Mouse (Mus musculus): ENCODE results near the gene Cacna2d1.

The Cacna2d1 gene

GRCm38 (mm10) chr5:16166117-16166867 is 231.8 kb downstream of the Cacna2d1 start:
- no peak for DNase-seq

DNA sequence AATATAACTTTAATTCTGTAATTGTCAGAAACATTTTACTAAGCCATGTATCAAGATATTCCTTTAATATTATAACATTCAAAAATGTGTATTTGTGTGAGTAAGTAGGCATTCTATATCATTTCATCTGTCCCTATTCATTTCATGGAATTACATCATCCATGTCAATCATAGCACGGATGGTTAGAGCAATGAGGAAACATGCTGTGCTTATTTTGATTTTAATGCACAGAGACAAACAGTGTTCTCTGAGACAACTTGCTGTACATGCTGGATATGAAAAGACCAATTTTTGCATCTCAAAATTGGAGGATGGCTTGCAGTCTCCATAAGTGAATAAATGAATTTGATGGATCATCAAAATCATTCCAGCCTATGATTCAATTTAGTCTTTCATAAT is 232.4 kb downstream of the Cacna2d1 start:
- no peak for DNase-seq

DNA sequence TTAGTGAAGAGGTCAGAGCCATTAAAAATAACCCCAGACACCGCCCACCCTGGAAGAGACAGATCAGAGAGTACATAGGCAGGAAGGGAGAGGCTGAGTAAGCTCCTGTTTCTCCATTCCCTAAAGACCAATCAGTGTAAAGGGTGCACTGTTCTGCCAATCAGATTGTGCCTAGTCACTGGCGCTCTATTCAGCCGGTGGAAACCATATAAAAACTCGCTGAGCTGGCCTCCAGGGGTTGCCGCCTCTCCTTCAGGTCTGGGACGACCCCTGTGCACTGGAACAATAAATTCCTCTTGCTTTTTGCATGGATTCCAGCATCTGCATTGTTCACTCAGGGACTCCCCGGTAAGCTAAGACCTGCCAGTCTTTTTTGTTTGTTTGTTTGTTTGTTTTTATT is 246.6 kb downstream of the Cacna2d1 start:
- DNase-seq: no peak

DNA sequence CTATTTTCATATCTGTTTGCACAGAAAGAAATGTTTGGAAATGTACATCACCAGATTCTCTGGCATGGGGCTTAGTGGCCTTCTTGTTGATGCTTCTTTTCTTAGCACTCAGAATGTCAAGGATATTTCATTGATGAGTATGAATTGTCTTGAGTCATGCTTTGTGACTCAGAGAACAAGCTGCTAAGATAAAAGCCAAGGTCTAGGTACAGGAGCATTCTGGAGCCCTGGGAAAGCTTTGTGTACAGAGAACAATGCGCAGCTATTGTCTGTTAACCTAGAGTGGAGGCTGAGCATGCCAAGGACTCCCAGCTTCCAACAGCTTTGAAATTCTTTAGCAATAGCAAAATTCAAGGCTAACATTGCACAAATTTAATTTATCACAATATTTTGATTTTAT is 249.6 kb downstream of the Cacna2d1 start:
- no peak for DNase-seq

- DNase-seq: no peak
These were observed 253.4 kb downstream of the Cacna2d1 start for GRCm38 (mm10) chr5:16187931-16188330.

GRCm38 (mm10) chr5:16189878-16190277 is 255.4 kb downstream of the Cacna2d1 start:
- DNase-seq: no peak

DNA sequence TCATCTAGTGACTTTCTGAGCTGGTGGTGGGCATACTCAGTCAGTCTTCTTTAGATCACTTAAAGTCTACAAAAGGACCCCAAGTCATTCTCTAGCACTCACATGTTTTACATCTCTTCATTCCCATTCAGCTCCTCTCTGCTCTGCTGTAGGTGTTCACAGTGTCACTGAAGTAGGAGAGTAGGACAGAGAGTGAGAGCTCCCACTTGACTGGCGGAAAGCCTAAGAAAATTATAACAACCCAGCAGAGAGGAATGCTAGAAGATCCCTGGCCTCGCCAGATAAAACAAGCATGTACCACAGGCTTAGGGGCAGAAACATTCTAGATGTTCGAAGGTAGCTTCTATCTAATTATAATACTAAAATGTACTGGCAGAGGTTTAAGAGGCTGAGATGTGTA is 256.7 kb downstream of the Cacna2d1 start:
- no peak for DNase-seq

GRCm38 (mm10) chr5:16199816-16200215 is 265.3 kb downstream of the Cacna2d1 start:
- no peak for DNase-seq

- no peak for DNase-seq
These were observed 287.5 kb downstream of the Cacna2d1 start for GRCm38 (mm10) chr5:16221960-16222359.

GRCm38 (mm10) chr5:16225359-16225758 is 290.9 kb downstream of the Cacna2d1 start:
- no peak for DNase-seq

GRCm38 (mm10) chr5:16229384-16229783 is 294.9 kb downstream of the Cacna2d1 start:
- no peak for DNase-seq

- DNase-seq: no peak
These were observed 297.0 kb downstream of the Cacna2d1 start for GRCm38 (mm10) chr5:16231477-16231876.

- no peak for DNase-seq
These were observed 300.4 kb downstream of the Cacna2d1 start for GRCm38 (mm10) chr5:16234891-16235290.

GRCm38 (mm10) chr5:16235864-16236263 is 301.4 kb downstream of the Cacna2d1 start:
- no peak for DNase-seq

GRCm38 (mm10) chr5:16236608-16237007 is 302.1 kb downstream of the Cacna2d1 start:
- DNase-seq: peak; percentile 12

DNA sequence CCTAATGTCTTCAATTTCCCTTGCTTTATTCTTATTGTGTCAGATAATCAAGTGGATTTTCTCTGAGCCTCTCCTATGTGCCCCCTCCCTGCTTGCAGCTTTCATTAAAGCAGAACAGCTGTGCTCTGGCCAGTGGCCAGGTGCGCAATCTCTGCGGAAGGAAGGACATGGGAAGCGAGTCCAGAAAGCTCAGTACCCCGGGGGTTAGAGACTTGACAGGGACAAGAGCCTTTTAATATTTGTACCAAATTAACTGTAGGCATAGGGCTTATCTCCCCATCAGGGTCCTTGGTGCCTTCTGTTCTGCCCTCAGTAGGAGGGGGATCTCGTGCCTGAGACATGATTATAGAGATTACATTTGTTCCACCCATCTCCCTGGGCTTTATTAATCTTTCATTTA is 303.5 kb downstream of the Cacna2d1 start:
- no peak for DNase-seq

DNA sequence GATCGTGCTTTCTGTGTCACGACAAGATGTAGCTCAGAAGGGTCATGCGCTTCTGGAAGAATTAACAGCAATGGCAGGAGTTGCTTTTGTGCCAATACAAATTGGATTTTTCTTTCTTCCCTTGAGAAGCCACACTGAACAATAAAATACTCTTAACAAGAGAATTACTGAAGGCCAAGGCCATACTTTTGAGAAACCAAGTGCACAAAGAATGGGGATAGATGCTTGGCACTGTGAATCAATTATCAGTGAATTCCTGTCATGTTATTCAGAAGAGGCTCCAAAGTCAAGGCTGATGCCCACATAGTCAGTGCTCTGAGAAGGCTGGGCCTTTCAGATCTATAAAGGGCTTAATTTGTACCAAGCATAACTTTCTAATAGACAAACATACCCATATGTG is 305.8 kb downstream of the Cacna2d1 start:
- no peak for DNase-seq

DNA sequence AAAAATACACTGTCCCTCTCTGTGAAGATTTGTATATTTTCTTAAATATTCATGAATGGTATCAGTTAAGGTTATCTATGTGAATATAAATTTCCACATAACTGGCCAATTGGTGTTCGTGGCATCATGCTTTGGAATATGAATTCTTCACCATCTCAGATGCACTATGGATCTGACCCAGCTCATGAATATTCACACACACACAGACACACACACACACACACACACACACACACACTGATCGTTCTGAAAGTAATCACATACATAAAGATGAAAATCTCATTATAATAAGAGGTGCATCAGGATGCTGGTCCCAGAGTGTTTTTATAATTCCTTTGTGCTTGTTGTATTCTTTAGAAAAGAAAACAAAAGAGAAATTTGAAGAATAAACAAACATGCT is 309.1 kb downstream of the Cacna2d1 start:
- no peak for DNase-seq

DNA sequence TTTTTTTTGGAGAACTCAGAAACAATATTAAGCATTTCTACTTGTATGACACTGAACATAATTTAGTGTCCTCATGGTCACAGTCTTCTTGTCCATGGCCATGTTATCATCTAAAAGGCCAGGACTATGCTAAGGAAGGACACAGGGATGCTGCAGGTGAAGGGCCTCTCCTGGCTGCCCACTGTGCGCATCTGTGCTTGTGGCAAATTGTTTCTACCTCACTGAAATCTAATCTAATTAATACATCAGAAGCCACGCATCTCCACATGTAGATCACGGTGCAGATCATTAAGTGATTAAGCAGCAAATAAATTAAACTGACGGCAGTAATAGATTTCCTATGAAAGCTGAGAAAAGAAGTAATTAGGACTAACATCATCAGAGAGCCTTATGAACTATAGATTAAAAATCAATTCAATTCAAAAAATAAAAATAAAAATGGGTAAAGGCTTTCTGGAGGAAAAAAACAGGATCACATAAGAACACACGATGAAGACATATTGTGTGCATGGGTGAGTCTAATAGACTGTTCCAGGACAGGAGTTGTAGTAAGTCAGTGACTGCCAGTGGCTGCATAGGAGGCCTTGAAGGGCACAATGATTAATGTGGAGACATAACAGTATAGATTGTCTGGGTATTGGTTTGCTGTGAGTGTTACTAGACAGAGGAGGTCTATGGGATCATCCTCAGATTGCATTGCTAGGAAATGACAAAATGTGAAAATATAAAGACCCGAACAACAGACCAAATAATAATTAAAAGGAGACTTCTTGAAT is 318.4 kb downstream of the Cacna2d1 start:
- no peak for DNase-seq

- DNase-seq: no peak
These were observed 319.3 kb downstream of the Cacna2d1 start for GRCm38 (mm10) chr5:16253768-16254167.

GRCm38 (mm10) chr5:16265385-16265784 is 330.9 kb downstream of the Cacna2d1 start:
- no peak for DNase-seq

DNA sequence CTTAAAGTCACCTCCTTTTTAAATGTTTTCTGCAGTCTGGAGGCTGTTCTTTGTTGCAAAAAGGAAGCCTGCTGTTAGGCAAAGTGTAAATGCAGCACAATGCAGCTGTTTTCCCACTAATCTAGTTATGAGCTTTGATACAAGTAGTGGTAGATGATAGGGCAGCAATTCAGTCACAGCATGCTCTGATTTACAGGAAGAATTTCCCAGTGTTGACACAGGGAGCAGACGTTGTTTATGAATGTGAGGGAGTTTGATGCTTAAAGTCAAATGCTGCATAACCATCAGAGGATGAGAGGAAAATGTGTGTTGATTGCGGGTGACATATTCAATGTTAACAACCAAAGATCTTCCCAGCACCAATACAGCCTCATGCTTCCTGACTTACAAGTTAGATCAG is 342.6 kb downstream of the Cacna2d1 start:
- no peak for DNase-seq

DNA sequence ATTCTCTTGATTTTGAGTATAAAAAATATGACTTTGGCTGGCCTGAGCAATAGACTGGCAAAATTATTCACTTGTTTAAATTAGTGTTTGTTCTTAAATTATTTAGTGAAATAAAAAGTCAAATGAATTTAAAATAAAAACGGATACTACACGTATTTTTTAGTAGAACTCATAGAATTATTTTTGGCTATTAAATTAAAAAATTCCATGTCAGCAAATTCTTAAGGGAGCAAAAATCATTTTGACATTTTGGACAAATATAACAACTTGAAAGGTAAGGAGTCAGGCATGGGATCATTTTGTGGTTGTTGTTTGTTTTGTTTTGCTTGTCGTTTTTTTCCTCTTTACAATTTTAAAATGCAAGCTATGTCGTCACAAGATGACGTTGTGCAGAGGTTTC is 346.7 kb downstream of the Cacna2d1 start:
- no peak for DNase-seq

GRCm38 (mm10) chr5:16293223-16293622 is 358.7 kb downstream of the Cacna2d1 start:
- DNase-seq: no peak
